Mouse (Mus musculus) stomach, postnatal 0 days (tissue): ENCODE data around the gene Zfp148. TPM values are rescaled to one million over a fixed set of nuclear protein-coding genes. Genes with fewer than 3 reads are reported as not detected.

Source experiments
- ATAC-seq: fragments of 200-750 bp; cut with Nextera tagmentation; 2 replicates; pipeline ENCODE4 v1.8.0; 2017; ENCODE audit not compliant: low FRiP score, low TSS enrichment
- DNase-seq: peaks from one replicate; pipeline ENCODE4 v3.0.0-alpha.2; 2016; ENCODE audit warnings: low spot score
- H3K27ac ChIP-seq: fragments of 300-500 bp; sonication (generic); replicated peaks from 2 replicates; pipeline ENCODE4 v1.5.1; 2014; ENCODE audit warnings: mild to moderate bottlenecking, control low read depth
- H3K27me3 ChIP-seq: fragments of 300-500 bp; sonication (generic); 2 replicates; pipeline ENCODE4 v1.6.1; 2014; ENCODE audit warnings: low read length; ENCODE audit not compliant: control insufficient read depth, insufficient read depth
- H3K36me3 ChIP-seq: fragments of 300-500 bp; sonication (generic); 2 replicates; pipeline ENCODE4 v1.6.1; 2014; ENCODE audit warnings: low read length, mixed read lengths; ENCODE audit not compliant: control insufficient read depth, insufficient read depth
- H3K4me1 ChIP-seq: fragments of 300-500 bp; sonication (generic); replicated peaks from 2 replicates; pipeline ENCODE4 v1.6.1; 2014; ENCODE audit warnings: antibody characterized with exemption; ENCODE audit not compliant: control insufficient read depth, insufficient read depth
- H3K4me2 ChIP-seq: fragments of 300-500 bp; sonication (generic); replicated peaks from 2 replicates; pipeline ENCODE4 v1.6.1; 2014; ENCODE audit warnings: low read depth, mild to moderate bottlenecking, control low read depth, moderate library complexity
- H3K4me3 ChIP-seq: fragments of 300-500 bp; sonication (generic); 2 replicates; pipeline ENCODE4 v1.5.1; 2014; ENCODE audit warnings: low read depth, low read length, control low read depth
- H3K9ac ChIP-seq: fragments of 300-500 bp; sonication (generic); 2 replicates; pipeline ENCODE4 v1.6.1; 2014; ENCODE audit warnings: mild to moderate bottlenecking, low read length, control low read depth, mixed read lengths
- H3K9me3 ChIP-seq: fragments of 300-500 bp; sonication (generic); 2 replicates; pipeline ENCODE4 v1.6.1; 2016; ENCODE audit warnings: low read length; ENCODE audit not compliant: control insufficient read depth
- CTCF ChIP-seq: IDR thresholded peaks from 2 replicates; pipeline ENCODE4 v1.5.1; 2016; ENCODE audit warnings: antibody characterized with exemption, low read depth, mild to moderate bottlenecking, moderate library complexity
- EP300 ChIP-seq: optimal IDR thresholded peaks from 2 replicates; pipeline ENCODE3; 2016; ENCODE audit warnings: antibody characterized with exemption
- WGBS: fragments of 180-500 bp; shearing (Covaris S2); extraction: QIAGEN DNeasy Blood & Tissue Kit; methylation state at CpG from one replicate; pipeline ENCODE4 v1.1.7; 2014; 5-methylcytosine and 5-hydroxymethylcytosine counted together
- polyA plus RNA-seq: library from polyadenylated mRNA; unstranded; fragments of >200 nt; fragmentation: Nextera tagmentation; extraction: Ambion mirVana; gene quantifications from 2 replicates; pipeline ENCODE4 v1.2.1, GENCODE M21; 2015

The Zfp148 gene
- polyA plus RNA-seq, 1 experiment from 2014 or later: 25.1 TPM

- H3K4me2 ChIP-seq: no peak overlapping the region
- TF ChIP-seq CTCF: no peak
- no peak for TF ChIP-seq EP300
- H3K27ac ChIP-seq: no peak overlapping the region
- H3K9ac ChIP-seq: no peak overlapping the region
- H3K4me1 ChIP-seq: no peaks in the 10 kb centered on the region
- WGBS: 72% methylated on average over 2 of the region's 2 CpGs
- ATAC-seq: no peak
- no peak overlapping the region for H3K4me3 ChIP-seq
- H3K36me3 ChIP-seq: no peaks in the 10 kb centered on the region
- no peaks in the 10 kb centered on the region for H3K27me3 ChIP-seq
- no peak for DNase-seq
- H3K9me3 ChIP-seq: no peaks in the 10 kb centered on the region
Observed at GRCm38 (mm10) chr16:33453826-33454225, 73.2 kb downstream of the Zfp148 start.

GRCm38 (mm10) chr16:33454306-33454705 lies 73.7 kb downstream of the Zfp148 start:
- Histone ChIP-seq H3K9ac (no peak overlapping the region), H3K27ac (no peak overlapping the region), H3K4me3 (no peak overlapping the region), H3K36me3 (no peaks in the 10 kb centered on the region), H3K4me1 (no peaks in the 10 kb centered on the region), H3K27me3 (no peaks in the 10 kb centered on the region), H3K9me3 (no peaks in the 10 kb centered on the region), H3K4me2 (no peak overlapping the region)
- no peak for TF ChIP-seq CTCF
- TF ChIP-seq EP300: no peak
- WGBS: 73% methylated on average over 2 of the region's 2 CpGs
- ATAC-seq (no peak), DNase-seq (no peak)

- Histone ChIP-seq H3K9me3 (no peaks in the 10 kb centered on the region), H3K4me1 (no peaks in the 10 kb centered on the region), H3K9ac (no peak overlapping the region), H3K36me3 (no peaks in the 10 kb centered on the region), H3K27me3 (no peaks in the 10 kb centered on the region), H3K4me3 (no peak overlapping the region), H3K27ac (no peak overlapping the region), H3K4me2 (no peak overlapping the region)
- TF ChIP-seq CTCF (no peak), EP300 (no peak)
- DNase-seq (no peak), ATAC-seq (no peak)
- 67% methylated on average over 6 of the region's 6 CpGs for WGBS
Observed at GRCm38 (mm10) chr16:33455263-33455910, 74.8 kb downstream of the Zfp148 start.

- no peaks in the 10 kb centered on the region for H3K9me3 ChIP-seq
- no peaks in the 10 kb centered on the region for H3K36me3 ChIP-seq
- TF ChIP-seq CTCF: no peak
- no peak for TF ChIP-seq EP300
- H3K27me3 ChIP-seq: no peaks in the 10 kb centered on the region
- no peak overlapping the region for H3K9ac ChIP-seq
- H3K4me1 ChIP-seq: no peaks in the 10 kb centered on the region
- DNase-seq (no peak), ATAC-seq (no peak)
- no peak overlapping the region for H3K27ac ChIP-seq
- no peak overlapping the region for H3K4me3 ChIP-seq
- WGBS: 96% methylated on average over 1 of the region's 1 CpGs
- H3K4me2 ChIP-seq: no peak overlapping the region
Observed at GRCm38 (mm10) chr16:33459101-33459500, 78.5 kb downstream of the Zfp148 start.

- no peak overlapping the region for H3K27ac ChIP-seq
- DNase-seq: no peak
- no peak for ATAC-seq
- no peak overlapping the region for H3K4me2 ChIP-seq
- peaks cover 3% of the 10 kb centered on the region; the same call in 1 of the 2 replicates for H3K36me3 ChIP-seq
- no peak for TF ChIP-seq EP300
- no peak for TF ChIP-seq CTCF
- no peaks in the 10 kb centered on the region for H3K9me3 ChIP-seq
- no peaks in the 10 kb centered on the region for H3K27me3 ChIP-seq
- H3K9ac ChIP-seq: no peak overlapping the region
- H3K4me1 ChIP-seq: no peaks in the 10 kb centered on the region
- H3K4me3 ChIP-seq: no peak overlapping the region
- 67% methylated on average over 3 of the region's 3 CpGs for WGBS
Observed at GRCm38 (mm10) chr16:33461416-33461815, 80.8 kb downstream of the Zfp148 start.

- Histone ChIP-seq H3K36me3 (peaks cover 7% of the 10 kb centered on the region; the same call in 1 of the 2 replicates), H3K27ac (no peak overlapping the region), H3K4me3 (no peak overlapping the region), H3K4me2 (no peak overlapping the region), H3K27me3 (no peaks in the 10 kb centered on the region), H3K4me1 (no peaks in the 10 kb centered on the region), H3K9me3 (no peaks in the 10 kb centered on the region), H3K9ac (no peak overlapping the region)
- DNase-seq: no peak
- 91% methylated on average over 4 of the region's 4 CpGs for WGBS
- no peak for ATAC-seq
- TF ChIP-seq EP300: no peak
- no peak for TF ChIP-seq CTCF
Observed at GRCm38 (mm10) chr16:33464509-33465241, 84.0 kb downstream of the Zfp148 start.
